Mouse (Mus musculus): ENCODE results near the gene Npas3. TPM values are rescaled to one million over a fixed set of nuclear protein-coding genes. Genes with fewer than 3 reads are reported as not detected.
A peak's percentile ranks its signal among the peaks of the same experiment; 100 is the strongest.

Npas3 gene
- polyA plus RNA-seq, 1 experiment = 0.18 TPM

DNA sequence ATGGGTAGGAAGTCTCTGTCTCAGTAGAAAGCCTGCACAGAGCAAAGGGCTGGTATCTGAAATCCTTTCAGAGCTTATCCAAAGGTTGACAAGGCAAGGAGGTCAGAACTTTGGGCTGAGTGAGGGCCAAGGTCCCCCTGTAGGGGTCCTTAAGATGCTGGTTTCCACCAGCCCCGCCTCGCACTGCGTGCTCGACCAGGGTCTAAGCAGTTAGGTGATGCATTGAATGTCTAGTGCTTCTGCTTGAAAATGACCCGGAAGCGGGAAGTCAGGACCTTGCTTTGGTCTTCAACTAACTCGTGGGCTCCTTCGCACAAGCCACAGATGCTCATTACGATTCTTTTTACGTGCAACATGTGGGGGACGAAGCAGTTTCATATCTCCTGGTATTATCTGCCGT lies 2.3 kb upstream of the Npas3 start:
- H3K4me2 ChIP-seq (ENCODE audit: low read depth) = no peak overlapping the region
- TF ChIP-seq USF1 (IDR thresholded peaks at IDR 0.05; ENCODE audit: low read depth) (no peak), POLR2AphosphoS2 (IDR thresholded peaks at IDR 0.05; ENCODE audit: insufficient read length, low read depth) (no peak), CEBPB (IDR thresholded peaks at IDR 0.05; ENCODE audit: insufficient read depth, poor library complexity, severe bottlenecking) (no peak), TCF12 (IDR thresholded peaks at IDR 0.05; ENCODE audit: insufficient read depth, poor library complexity, severe bottlenecking) (no peak), MYOG (IDR thresholded peaks at IDR 0.05; ENCODE audit: control insufficient read depth in 1 of 3, insufficient read depth in 1 of 3, insufficient read length in 2 of 3, low read depth in 2 of 3) (no peak), E2F4 (IDR thresholded peaks at IDR 0.05; ENCODE audit: insufficient read depth) (no peak), TCF3 (IDR thresholded peaks at IDR 0.05; ENCODE audit: insufficient read length, low read depth) (no peak), POLR2A (IDR thresholded peaks at IDR 0.05; ENCODE audit: insufficient read length, low read depth) (no peak), MAX (IDR thresholded peaks at IDR 0.05; ENCODE audit: low read depth) (no peak)
- H3ac ChIP-seq (ENCODE audit: control insufficient read depth, insufficient read length) = no peak overlapping the region
- no peak overlapping the region for H3K4me3 ChIP-seq
- H3K79me2 ChIP-seq (ENCODE audit: control insufficient read depth, insufficient read depth) = no peaks in the 10 kb centered on the region
- H3K36me3 ChIP-seq (ENCODE audit: control insufficient read depth, insufficient read depth) = no peaks in the 10 kb centered on the region
- peaks cover 44% of the 10 kb centered on the region for H3K27me3 ChIP-seq (ENCODE audit: control insufficient read depth, insufficient read depth, insufficient read length)

- H3K4me3 ChIP-seq = no peak overlapping the region
- no peaks in the 10 kb centered on the region for H3K79me2 ChIP-seq (ENCODE audit: control insufficient read depth, insufficient read depth)
- H3K36me3 ChIP-seq (ENCODE audit: control insufficient read depth, insufficient read depth) = no peaks in the 10 kb centered on the region
- H3K27me3 ChIP-seq (ENCODE audit: control insufficient read depth, insufficient read depth, insufficient read length) = peaks cover 41% of the 10 kb centered on the region
- no peak overlapping the region for H3ac ChIP-seq (ENCODE audit: control insufficient read depth, insufficient read length)
- TF ChIP-seq SRF (IDR thresholded peaks at IDR 0.05; ENCODE audit: control insufficient read depth, insufficient read length, low read depth) (no peak), REST (IDR thresholded peaks at IDR 0.05; ENCODE audit: insufficient read depth, insufficient read length) (no peak), MYOD1 (IDR thresholded peaks at IDR 0.05; ENCODE audit: control insufficient read depth in 1 of 3, insufficient read length in 2 of 3, low read depth in 2 of 3) (no peak), USF1 (IDR thresholded peaks at IDR 0.05; ENCODE audit: low read depth) (no peak), TCF3 (IDR thresholded peaks at IDR 0.05; ENCODE audit: insufficient read length, low read depth) (no peak), E2F4 (IDR thresholded peaks at IDR 0.05; ENCODE audit: insufficient read depth) (no peak), POLR2AphosphoS2 (IDR thresholded peaks at IDR 0.05; ENCODE audit: insufficient read length, low read depth) (no peak), CEBPB (IDR thresholded peaks at IDR 0.05; ENCODE audit: insufficient read depth, poor library complexity, severe bottlenecking) (no peak), TCF12 (IDR thresholded peaks at IDR 0.05; ENCODE audit: insufficient read depth, poor library complexity, severe bottlenecking) (no peak), MYOG (IDR thresholded peaks at IDR 0.05; ENCODE audit: control insufficient read depth in 1 of 3, insufficient read depth in 1 of 3, insufficient read length in 2 of 3, low read depth in 2 of 3) (no peak), POLR2A (IDR thresholded peaks at IDR 0.05; ENCODE audit: insufficient read length, low read depth) (no peak), MAX (IDR thresholded peaks at IDR 0.05; ENCODE audit: low read depth) (no peak)
- H3K4me2 ChIP-seq (ENCODE audit: low read depth) = no peak overlapping the region
Measured at GRCm38 (mm10) chr12:53246581-53247490, 1.6 kb upstream of the Npas3 start.

- Histone ChIP-seq H3K4me2 (ENCODE audit: low read depth) (peak overlapping the region; percentile 65), H3K79me2 (ENCODE audit: control insufficient read depth, insufficient read depth) (no peaks in the 10 kb centered on the region), H3K4me3 (no peak overlapping the region), H3K36me3 (ENCODE audit: control insufficient read depth, insufficient read depth) (no peaks in the 10 kb centered on the region), H3ac (ENCODE audit: control insufficient read depth, insufficient read length) (no peak overlapping the region), H3K27me3 (ENCODE audit: control insufficient read depth, insufficient read depth, insufficient read length) (peaks cover 39% of the 10 kb centered on the region)
- no peak for TF ChIP-seq CEBPB (IDR thresholded peaks at IDR 0.05; ENCODE audit: insufficient read depth, poor library complexity, severe bottlenecking)
- TF ChIP-seq POLR2AphosphoS2 (IDR thresholded peaks at IDR 0.05; ENCODE audit: insufficient read length, low read depth) = no peak
- TF ChIP-seq POLR2A (IDR thresholded peaks at IDR 0.05; ENCODE audit: insufficient read length, low read depth) = no peak
- no peak for TF ChIP-seq MAX (IDR thresholded peaks at IDR 0.05; ENCODE audit: low read depth)
- TF ChIP-seq TCF3 (IDR thresholded peaks at IDR 0.05; ENCODE audit: insufficient read length, low read depth) = no peak
- no peak for TF ChIP-seq REST (IDR thresholded peaks at IDR 0.05; ENCODE audit: insufficient read depth, insufficient read length)
- no peak for TF ChIP-seq USF1 (IDR thresholded peaks at IDR 0.05; ENCODE audit: low read depth)
- no peak for TF ChIP-seq MYOG (IDR thresholded peaks at IDR 0.05; ENCODE audit: control insufficient read depth in 1 of 3, insufficient read depth in 1 of 3, insufficient read length in 2 of 3, low read depth in 2 of 3)
- no peak for TF ChIP-seq TCF12 (IDR thresholded peaks at IDR 0.05; ENCODE audit: insufficient read depth, poor library complexity, severe bottlenecking)
- TF ChIP-seq SRF (IDR thresholded peaks at IDR 0.05; ENCODE audit: control insufficient read depth, insufficient read length, low read depth) = no peak
- no peak for TF ChIP-seq MYOD1 (IDR thresholded peaks at IDR 0.05; ENCODE audit: control insufficient read depth in 1 of 3, insufficient read length in 2 of 3, low read depth in 2 of 3)
- no peak for TF ChIP-seq E2F4 (IDR thresholded peaks at IDR 0.05; ENCODE audit: insufficient read depth)
Measured at GRCm38 (mm10) chr12:53247491-53248035, 914 bp upstream of the Npas3 start.

DNA sequence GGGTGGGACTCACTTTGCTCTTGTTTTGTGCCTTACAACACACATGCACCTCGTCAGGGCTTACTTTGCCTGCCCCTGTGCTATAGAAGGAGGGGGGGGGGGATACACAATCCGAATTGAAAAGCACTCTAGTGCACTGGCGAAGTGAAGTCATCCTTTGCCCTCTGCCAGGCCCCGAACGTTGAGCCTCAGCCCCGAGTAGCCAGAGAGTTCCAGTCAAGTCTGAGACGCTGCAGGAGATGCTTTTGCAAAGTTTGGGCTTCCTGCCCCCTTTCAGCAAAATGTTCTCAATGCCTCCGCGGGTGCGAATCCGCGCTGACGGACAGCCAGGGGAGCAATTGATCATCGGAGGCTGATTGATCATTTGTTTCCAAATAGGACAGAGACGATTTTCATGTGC lies 319 bp downstream of the Npas3 start:
- TF ChIP-seq REST (IDR thresholded peaks at IDR 0.05; ENCODE audit: insufficient read depth, insufficient read length) (no peak), TCF3 (IDR thresholded peaks at IDR 0.05; ENCODE audit: insufficient read length, low read depth) (no peak), POLR2A (IDR thresholded peaks at IDR 0.05; ENCODE audit: insufficient read length, low read depth) (no peak), MAX (IDR thresholded peaks at IDR 0.05; ENCODE audit: low read depth) (no peak), TCF12 (IDR thresholded peaks at IDR 0.05; ENCODE audit: insufficient read depth, poor library complexity, severe bottlenecking) (no peak), MYOD1 (IDR thresholded peaks at IDR 0.05; ENCODE audit: control insufficient read depth in 1 of 3, insufficient read length in 2 of 3, low read depth in 2 of 3) (no peak), MYOG (IDR thresholded peaks at IDR 0.05; ENCODE audit: control insufficient read depth in 1 of 3, insufficient read depth in 1 of 3, insufficient read length in 2 of 3, low read depth in 2 of 3) (no peak), CEBPB (IDR thresholded peaks at IDR 0.05; ENCODE audit: insufficient read depth, poor library complexity, severe bottlenecking) (no peak), E2F4 (IDR thresholded peaks at IDR 0.05; ENCODE audit: insufficient read depth) (no peak), POLR2AphosphoS2 (IDR thresholded peaks at IDR 0.05; ENCODE audit: insufficient read length, low read depth) (no peak), SRF (IDR thresholded peaks at IDR 0.05; ENCODE audit: control insufficient read depth, insufficient read length, low read depth) (no peak), USF1 (IDR thresholded peaks at IDR 0.05; ENCODE audit: low read depth) (no peak)
- peaks cover 39% of the 10 kb centered on the region for H3K27me3 ChIP-seq (ENCODE audit: control insufficient read depth, insufficient read depth, insufficient read length)
- peak overlapping the region; percentile 65 for H3K4me2 ChIP-seq (ENCODE audit: low read depth)
- H3ac ChIP-seq (ENCODE audit: control insufficient read depth, insufficient read length) = no peak overlapping the region
- no peaks in the 10 kb centered on the region for H3K79me2 ChIP-seq (ENCODE audit: control insufficient read depth, insufficient read depth)
- H3K36me3 ChIP-seq (ENCODE audit: control insufficient read depth, insufficient read depth) = no peaks in the 10 kb centered on the region
- H3K4me3 ChIP-seq = no peak overlapping the region
